Mouse (Mus musculus) CH12.LX (cell line): Measurements from ENCODE around the gene 5730596B20Rik.

Experiments used
- CTCF ChIP-seq, 2 experiments: IDR thresholded peaks in 1 of 2; conservative IDR thresholded peaks in 1 of 2; 2 replicates each; pipeline ENCODE4 v1.5.1; 2011 to 2012; ENCODE audit warnings: low read depth in 2 of 2, low read length in 2 of 2, improper control_type of control experiment in 1 of 2, inconsistent platforms in 1 of 2, mild to moderate bottlenecking in 1 of 2, moderate library complexity in 1 of 2
- MYC ChIP-seq: IDR thresholded peaks from 2 replicates; pipeline ENCODE4 v1.6.1; 2011; ENCODE audit warnings: low read depth, mild to moderate bottlenecking, improper control_type of control experiment, low read length
- NELFE ChIP-seq: IDR thresholded peaks from 2 replicates; pipeline ENCODE4 v1.6.1; 2011; ENCODE audit warnings: low read depth, low read length, improper control_type of control experiment
- POLR2A ChIP-seq: IDR thresholded peaks from 2 replicates; pipeline ENCODE4 v1.6.1; 2011; ENCODE audit warnings: low read depth, mild to moderate bottlenecking, improper control_type of control experiment, low read length
- SIN3A ChIP-seq: IDR thresholded peaks from 2 replicates; pipeline ENCODE4 v1.6.1; 2012; ENCODE audit warnings: low read length, improper control_type of control experiment, inconsistent platforms
- SMC3 ChIP-seq: IDR thresholded peaks from 2 replicates; pipeline ENCODE4 v1.6.1; 2011; ENCODE audit warnings: low read depth, low read length, improper control_type of control experiment
- UBTF ChIP-seq: IDR thresholded peaks from 2 replicates; pipeline ENCODE4 v1.6.1; 2012; ENCODE audit warnings: low read depth, mild to moderate bottlenecking, inconsistent platforms, low read length, improper control_type of control experiment, moderate library complexity

DNA sequence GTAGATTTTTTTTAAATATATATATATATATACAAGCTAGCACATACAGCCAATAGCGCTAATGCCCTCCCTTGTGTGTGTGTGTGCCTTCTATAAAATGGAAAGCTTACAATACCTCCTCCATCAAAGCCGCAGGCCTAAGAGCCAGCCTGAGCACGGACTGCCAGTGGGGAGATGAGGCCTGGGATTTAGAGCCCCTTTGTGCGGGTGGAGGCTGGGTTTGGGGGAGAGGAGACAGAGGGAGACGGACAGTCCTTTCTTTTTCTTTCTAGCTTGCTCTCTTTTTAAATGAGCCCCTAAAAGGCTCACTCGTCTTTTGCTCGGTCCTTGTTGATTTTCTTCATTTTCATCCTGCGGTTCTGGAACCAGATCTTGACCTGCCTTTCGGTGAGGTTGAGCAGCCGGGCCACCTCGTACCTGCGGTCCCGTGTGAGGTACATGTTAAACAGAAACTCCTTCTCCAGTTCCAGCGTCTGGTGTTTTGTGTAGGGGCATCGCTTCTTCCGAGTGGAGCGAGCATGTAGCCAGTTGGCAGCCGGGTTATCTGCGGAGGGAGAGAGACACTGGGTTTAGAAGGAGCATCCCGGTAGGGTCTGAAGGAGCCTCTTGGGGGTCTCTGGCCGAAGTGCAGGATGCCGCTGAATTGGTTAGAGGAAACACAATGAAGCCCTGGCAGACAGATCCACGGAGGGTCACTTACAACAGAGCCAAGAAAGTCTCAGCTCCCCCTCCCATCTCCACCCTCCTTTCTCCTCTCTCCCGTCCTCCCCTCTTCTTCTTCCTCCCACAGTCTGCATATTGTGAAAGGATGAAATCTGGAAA is 46.9 kb downstream of the 5730596B20Rik start:
- TF ChIP-seq SIN3A = no peak
- TF ChIP-seq CTCF (conservative IDR thresholded peaks at IDR 0.05 in 1 of 2, IDR thresholded peaks at IDR 0.05 in 1 of 2; ENCODE audit: low read depth in 2 of 2, low read length in 2 of 2) = no peak
- no peak for TF ChIP-seq SMC3
- no peak for TF ChIP-seq UBTF
- TF ChIP-seq NELFE = no peak
- no peak for TF ChIP-seq POLR2A
- no peak for TF ChIP-seq MYC
